Mouse (Mus musculus) yolk sac, embryonic 10.5 days (tissue): ENCODE data around the gene Tsks.

Source experiments
- DNase-seq: peaks from one replicate; pipeline ENCODE4 v3.0.0-alpha.2; 2017; ENCODE audit warnings: low spot score

The Tsks gene

GRCm38 (mm10) chr7:44951960-44952359 lies 9.0 kb downstream of the Tsks start:
- peak; percentile 67 for DNase-seq

- peak; percentile 96 for DNase-seq
Measured at GRCm38 (mm10) chr7:44952611-44953306, 9.8 kb downstream of the Tsks start.

GRCm38 (mm10) chr7:44953561-44953960 lies 10.6 kb downstream of the Tsks start:
- DNase-seq: no peak

GRCm38 (mm10) chr7:44954091-44954885 lies 11.3 kb downstream of the Tsks start:
- no peak for DNase-seq

GRCm38 (mm10) chr7:44955628-44956027 lies 12.6 kb downstream of the Tsks start:
- DNase-seq: no peak

- no peak for DNase-seq
Measured at GRCm38 (mm10) chr7:44956266-44956665, 13.3 kb downstream of the Tsks start.

- no peak for DNase-seq
Measured at GRCm38 (mm10) chr7:44957183-44957835, 14.3 kb downstream of the Tsks start.

GRCm38 (mm10) chr7:44958208-44958607 lies 15.2 kb downstream of the Tsks start:
- no peak for DNase-seq

- no peak for DNase-seq
Measured at GRCm38 (mm10) chr7:44959281-44959680, 16.3 kb downstream of the Tsks start.

- DNase-seq: no peak
Measured at GRCm38 (mm10) chr7:44959874-44960511, 17.0 kb downstream of the Tsks start.

- no peak for DNase-seq
Measured at GRCm38 (mm10) chr7:44960512-44960910, 17.5 kb downstream of the Tsks start.

- no peak for DNase-seq
Measured at GRCm38 (mm10) chr7:44962337-44962736, 19.3 kb downstream of the Tsks start.

GRCm38 (mm10) chr7:44962831-44963230 lies 19.8 kb downstream of the Tsks start:
- DNase-seq: no peak

GRCm38 (mm10) chr7:44964990-44965389 lies 22.0 kb downstream of the Tsks start:
- DNase-seq: no peak

- DNase-seq: no peak
Measured at GRCm38 (mm10) chr7:44965975-44966374, 23.0 kb downstream of the Tsks start.

GRCm38 (mm10) chr7:44966638-44967037 lies 23.6 kb downstream of the Tsks start:
- DNase-seq: no peak

GRCm38 (mm10) chr7:44970231-44970691 lies 27.3 kb downstream of the Tsks start:
- peak; percentile 92 for DNase-seq

GRCm38 (mm10) chr7:44971142-44971541 lies 28.1 kb downstream of the Tsks start:
- no peak for DNase-seq

- DNase-seq: no peak
Measured at GRCm38 (mm10) chr7:44973415-44974130, 30.6 kb downstream of the Tsks start.

GRCm38 (mm10) chr7:44974383-44975116 lies 31.5 kb downstream of the Tsks start, which contains the start of gene Cpt1c:
Gene Cpt1c, minus strand, starts transcription at chr7:44974851.
- DNase-seq: peak; percentile 81

GRCm38 (mm10) chr7:44975117-44975419 lies 32.1 kb downstream of the Tsks start:
- no peak for DNase-seq
